Mouse (Mus musculus) adrenal gland, adult 18-20 months (tissue): ENCODE results near the gene Gpr171. TPM values are rescaled to one million over a fixed set of nuclear protein-coding genes. Genes with fewer than 3 reads are reported as not detected.
"Not testable (repeated sequence)": the region's sequence is repeated elsewhere in the genome, so short reads cannot be mapped to it uniquely, and the experiment has no call there.

Experiments
- DNase-seq, 2 experiments: peaks; one replicate each; pipeline ENCODE4 v3.0.0; 2021 to 2022; ENCODE audit warnings: low spot score in 2 of 2
- long read RNA-seq, 2 experiments: library from polyadenylated mRNA; stranded (forward); transcript quantifications; one replicate each; pipeline ENCODE4 v2.0.0; 2021
- total RNA-seq, 2 experiments: library from RNA; stranded (reverse); gene quantifications; 1 replicate in 1 of 2; 2 replicates in 1 of 2; pipeline ENCODE4 v1.2.3; 2021

Gpr171 gene
- under 1 TPM; 0.40 to 0.64 TPM for total RNA-seq
- long read RNA-seq, experiment 1, partial matches to known transcripts: 0 of 1 reads
- long read RNA-seq, experiment 1, other reads (novel, unspliced or antisense): 0 of 1 reads
- long read RNA-seq, experiment 2: 0 reads

- DNase-seq: no peak
Observed at GRCm38 (mm10) chr3:59101218-59101986, at the start of gene Gpr171. Gene Gpr171, minus strand, starts transcription at chr3:59101821.

GRCm38 (mm10) chr3:59150624-59151023 is 49.0 kb upstream of the Gpr171 start:
- DNase-seq: no peak

- DNase-seq: no peak
Observed at GRCm38 (mm10) chr3:59149646-59150045, 48.0 kb upstream of the Gpr171 start.

- no peak for DNase-seq
Observed at GRCm38 (mm10) chr3:59145194-59145593, 43.6 kb upstream of the Gpr171 start.

GRCm38 (mm10) chr3:59141507-59142305 is 40.1 kb upstream of the Gpr171 start:
- no peak for DNase-seq

- DNase-seq: not testable (repeated sequence)
Observed at GRCm38 (mm10) chr3:59140941-59141340, 39.3 kb upstream of the Gpr171 start.

- no peak for DNase-seq
Observed at GRCm38 (mm10) chr3:59140115-59140514, 38.5 kb upstream of the Gpr171 start.

GRCm38 (mm10) chr3:59139651-59140051 is 38.0 kb upstream of the Gpr171 start:
- DNase-seq: no peak

GRCm38 (mm10) chr3:59138946-59139468 is 37.4 kb upstream of the Gpr171 start:
- no peak for DNase-seq

GRCm38 (mm10) chr3:59135911-59136653 is 34.5 kb upstream of the Gpr171 start:
- no peak for DNase-seq

GRCm38 (mm10) chr3:59133189-59133588 is 31.6 kb upstream of the Gpr171 start:
- DNase-seq: no peak

GRCm38 (mm10) chr3:59131966-59132365 is 30.3 kb upstream of the Gpr171 start:
- no peak for DNase-seq

GRCm38 (mm10) chr3:59131081-59131480 is 29.5 kb upstream of the Gpr171 start:
- DNase-seq: no peak

GRCm38 (mm10) chr3:59130431-59130830 is 28.8 kb upstream of the Gpr171 start:
- DNase-seq: peak; percentile 36 to 39

- no peak for DNase-seq
Observed at GRCm38 (mm10) chr3:59129547-59129946, 27.9 kb upstream of the Gpr171 start.

GRCm38 (mm10) chr3:59128681-59129080 is 27.1 kb upstream of the Gpr171 start:
- no peak for DNase-seq

- DNase-seq: no peak
Observed at GRCm38 (mm10) chr3:59125783-59126555, 24.3 kb upstream of the Gpr171 start.

GRCm38 (mm10) chr3:59125022-59125421 is 23.4 kb upstream of the Gpr171 start:
- DNase-seq: no peak

- DNase-seq: no peak
Observed at GRCm38 (mm10) chr3:59121780-59122449, 20.3 kb upstream of the Gpr171 start.
